Mouse (Mus musculus) layer of hippocampus, postnatal 14 days (tissue): ENCODE data around the gene Ankrd27. TPM values are rescaled to one million over a fixed set of nuclear protein-coding genes. Genes with fewer than 3 reads are reported as not detected.

Experiments
- DNase-seq, 2 experiments: peaks; one replicate each; pipeline ENCODE4 v3.0.0; 2021 to 2022; ENCODE audit warnings: low spot score in 2 of 2, mixed read lengths in 1 of 2
- total RNA-seq, 2 experiments: library from RNA; stranded (reverse); gene quantifications; 2 replicates each; pipeline ENCODE4 v1.2.3; 2021

The Ankrd27 gene
- total RNA-seq, 2 experiments from 2014 or later: 42.8 to 46.7 TPM

- no peak for DNase-seq
Observed at GRCm38 (mm10) chr7:35688276-35688675, 102.2 kb downstream of the Ankrd27 start.

Other genes starting within 250 kb of the Ankrd27 start
- gene Faap24, start 189.4 kb upstream of the Ankrd27 start, total RNA-seq: 1 to 10 TPM; 7.1 to 7.2 TPM
- gene Cep89, start 189.2 kb upstream of the Ankrd27 start, total RNA-seq: 10 to 100 TPM; 19.4 to 20.5 TPM
- not detected for gene Slc7a9, start 137.4 kb upstream of the Ankrd27 start, total RNA-seq
- 1 to 10 TPM in 1 of 2 experiments, under 1 TPM in 1; 0.46 to 1.3 TPM for gene Tdrd12, start 48.5 kb upstream of the Ankrd27 start, total RNA-seq
- gene Nudt19, start 29.9 kb upstream of the Ankrd27 start, total RNA-seq: 10 to 100 TPM; 72.3 to 72.4 TPM
- under 1 TPM; 0.51 to 0.52 TPM for gene Rgs9bp, start 662 bp upstream of the Ankrd27 start, total RNA-seq
- 10 to 100 TPM; 83.5 to 87.2 TPM for gene Pdcd5, start 61.3 kb downstream of the Ankrd27 start, total RNA-seq
- gene Dpy19l3, start 168.2 kb downstream of the Ankrd27 start, total RNA-seq: 10 to 100 TPM; 70.9 to 71.6 TPM
- 10 to 100 TPM; 28.3 to 30.5 TPM for gene Zfp507, start 216.8 kb downstream of the Ankrd27 start, total RNA-seq